Mouse (Mus musculus): ENCODE measurements around the gene Srsf11. TPM values are rescaled to one million over a fixed set of nuclear protein-coding genes. Genes with fewer than 3 reads are reported as not detected.

Gene Srsf11
- polyA plus RNA-seq, 1 experiment from 2014 or later, result 246 TPM

DNA sequence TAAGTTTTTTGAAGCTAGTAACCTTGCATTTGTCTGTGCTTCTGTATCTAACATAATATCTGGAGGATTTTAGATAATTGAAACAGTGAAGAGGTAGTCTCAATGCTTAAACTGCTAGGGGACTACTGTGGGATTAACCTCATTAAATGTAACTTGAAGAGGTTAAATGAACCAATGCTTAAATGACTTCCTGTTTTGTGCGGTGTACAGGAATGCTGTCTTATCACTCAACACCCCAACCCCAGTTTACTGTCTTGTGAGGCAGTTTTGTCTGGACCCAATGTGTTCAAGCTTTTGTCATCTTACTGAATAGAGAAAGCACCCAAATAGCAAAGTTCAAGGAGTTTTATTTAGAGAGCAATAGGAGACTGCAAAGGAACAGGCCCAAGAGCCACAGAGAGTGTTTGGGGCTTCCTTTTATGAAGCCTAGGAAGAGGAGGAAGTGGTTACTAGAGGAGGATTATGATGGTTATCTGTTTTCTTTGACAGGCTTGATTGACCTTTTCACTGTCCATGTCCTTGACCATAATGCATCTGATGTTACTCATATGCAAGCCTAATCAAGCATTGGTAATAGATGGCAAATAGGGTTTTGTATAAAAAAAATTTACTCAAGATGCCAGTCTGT, 37.6 kb downstream of the Srsf11 start:
- H3K27me3 ChIP-seq (ENCODE audit: control insufficient read depth, insufficient read depth, low read length), result no peaks in the 10 kb centered on the region
- no peaks in the 10 kb centered on the region for H3K9me3 ChIP-seq (ENCODE audit: control insufficient read depth, low read length)
- no peak overlapping the region for H3K4me2 ChIP-seq (replicated peaks)
- DNase-seq (ENCODE audit: low spot score) (no peak), ATAC-seq (ENCODE audit: low FRiP score) (no peak)
- H3K4me1 ChIP-seq (replicated peaks; ENCODE audit: control insufficient read depth, insufficient read depth, low read length), result no peaks in the 10 kb centered on the region
- H3K9ac ChIP-seq, result no peak overlapping the region
- 72% methylated on average over 1 of the region's 1 CpGs for WGBS
- H3K4me3 ChIP-seq (replicated peaks; ENCODE audit: low read length), result no peak overlapping the region
- H3K36me3 ChIP-seq (replicated peaks; ENCODE audit: control insufficient read depth, insufficient read depth), result peaks cover 43% of the 10 kb centered on the region
- H3K27ac ChIP-seq, result no peak overlapping the region

- no peak overlapping the region for H3K4me3 ChIP-seq (replicated peaks; ENCODE audit: low read length)
- no peaks in the 10 kb centered on the region for H3K4me1 ChIP-seq (replicated peaks; ENCODE audit: control insufficient read depth, insufficient read depth, low read length)
- WGBS, result 92% methylated on average over 2 of the region's 2 CpGs
- no peak overlapping the region for H3K27ac ChIP-seq
- peaks cover 24% of the 10 kb centered on the region for H3K36me3 ChIP-seq (replicated peaks; ENCODE audit: control insufficient read depth, insufficient read depth)
- H3K4me2 ChIP-seq (replicated peaks), result no peak overlapping the region
- H3K9ac ChIP-seq, result no peak overlapping the region
- H3K9me3 ChIP-seq (ENCODE audit: control insufficient read depth, low read length), result no peaks in the 10 kb centered on the region
- no peak for DNase-seq (ENCODE audit: low spot score)
- no peaks in the 10 kb centered on the region for H3K27me3 ChIP-seq (ENCODE audit: control insufficient read depth, insufficient read depth, low read length)
- no peak for ATAC-seq (ENCODE audit: low FRiP score)
Observed at GRCm38 (mm10) chr3:157995726-157996125, 40.7 kb downstream of the Srsf11 start.

GRCm38 (mm10) chr3:157993322-157993721, 43.1 kb downstream of the Srsf11 start:
- DNase-seq (ENCODE audit: low spot score), result no peak
- ATAC-seq (ENCODE audit: low FRiP score), result no peak

DNA sequence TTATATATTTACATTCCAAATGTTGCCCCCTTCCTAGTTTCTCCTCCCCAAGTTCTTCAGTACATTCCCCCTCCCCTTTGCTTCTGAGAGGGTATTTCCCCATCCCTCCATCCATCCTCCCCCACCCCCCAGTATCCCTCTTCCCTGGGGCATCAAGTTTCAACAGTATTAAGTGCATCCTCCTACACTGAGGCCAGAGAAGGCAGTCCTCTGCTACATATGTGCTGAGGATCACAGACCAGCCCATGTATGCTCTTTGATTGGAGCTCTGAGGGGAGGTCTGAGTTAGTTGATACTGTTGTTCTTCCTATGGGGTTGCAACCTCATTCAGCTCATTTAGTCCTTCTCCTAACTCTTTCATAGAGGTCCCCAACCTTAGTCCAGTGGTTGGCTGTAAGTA, 56.8 kb downstream of the Srsf11 start:
- Histone ChIP-seq H3K9ac (no peak overlapping the region), H3K27ac (no peak overlapping the region), H3K4me3 (replicated peaks; ENCODE audit: low read length) (no peak overlapping the region), H3K9me3 (ENCODE audit: control insufficient read depth, low read length) (no peaks in the 10 kb centered on the region), H3K27me3 (ENCODE audit: control insufficient read depth, insufficient read depth, low read length) (no peaks in the 10 kb centered on the region), H3K4me1 (replicated peaks; ENCODE audit: control insufficient read depth, insufficient read depth, low read length) (no peaks in the 10 kb centered on the region), H3K36me3 (replicated peaks; ENCODE audit: control insufficient read depth, insufficient read depth) (no peaks in the 10 kb centered on the region), H3K4me2 (replicated peaks) (no peak overlapping the region)
- no peak for ATAC-seq (ENCODE audit: low FRiP score)
- no peak for DNase-seq (ENCODE audit: low spot score)

More at GRCm38 (mm10) chr3:157993322-157993721, 43.1 kb downstream of the Srsf11 start:
- Histone ChIP-seq H3K9ac (no peak overlapping the region), H3K4me3 (replicated peaks; ENCODE audit: low read length) (no peak overlapping the region), H3K36me3 (replicated peaks; ENCODE audit: control insufficient read depth, insufficient read depth) (peaks cover 37% of the 10 kb centered on the region), H3K4me1 (replicated peaks; ENCODE audit: control insufficient read depth, insufficient read depth, low read length) (no peaks in the 10 kb centered on the region), H3K9me3 (ENCODE audit: control insufficient read depth, low read length) (no peaks in the 10 kb centered on the region), H3K4me2 (replicated peaks) (no peak overlapping the region), H3K27me3 (ENCODE audit: control insufficient read depth, insufficient read depth, low read length) (no peaks in the 10 kb centered on the region), H3K27ac (no peak overlapping the region)

GRCm38 (mm10) chr3:157973236-157973635, 63.2 kb downstream of the Srsf11 start:
- ATAC-seq (ENCODE audit: low FRiP score) (no peak), DNase-seq (ENCODE audit: low spot score) (no peak)
- Histone ChIP-seq H3K4me2 (replicated peaks) (no peak overlapping the region), H3K9ac (no peak overlapping the region), H3K4me1 (replicated peaks; ENCODE audit: control insufficient read depth, insufficient read depth, low read length) (no peaks in the 10 kb centered on the region), H3K4me3 (replicated peaks; ENCODE audit: low read length) (no peak overlapping the region), H3K27me3 (ENCODE audit: control insufficient read depth, insufficient read depth, low read length) (no peaks in the 10 kb centered on the region), H3K27ac (no peak overlapping the region), H3K36me3 (replicated peaks; ENCODE audit: control insufficient read depth, insufficient read depth) (no peaks in the 10 kb centered on the region), H3K9me3 (ENCODE audit: control insufficient read depth, low read length) (no peaks in the 10 kb centered on the region)
- 96% methylated on average over 2 of the region's 2 CpGs for WGBS

DNA sequence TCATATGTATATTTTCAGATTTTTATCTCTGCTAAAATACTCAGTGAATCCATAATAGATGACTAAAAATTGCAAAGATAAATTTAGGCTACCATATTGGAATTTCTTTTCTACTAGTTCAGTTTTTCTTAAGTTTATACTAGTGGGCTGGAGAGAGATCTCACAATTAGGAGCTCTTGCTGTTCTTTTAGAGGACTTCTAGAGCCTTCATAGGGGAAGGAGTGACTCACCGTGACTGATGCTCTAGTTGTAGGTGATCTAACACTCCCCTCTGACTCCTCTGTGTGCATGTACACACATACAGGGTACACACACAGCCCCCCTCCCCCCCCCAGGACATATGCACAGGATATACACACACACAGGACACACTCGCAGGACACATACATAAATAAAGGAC, 65.3 kb downstream of the Srsf11 start:
- H3K27me3 ChIP-seq (ENCODE audit: control insufficient read depth, insufficient read depth, low read length), result no peaks in the 10 kb centered on the region
- no peak for ATAC-seq (ENCODE audit: low FRiP score)
- H3K36me3 ChIP-seq (replicated peaks; ENCODE audit: control insufficient read depth, insufficient read depth), result no peaks in the 10 kb centered on the region
- no peak overlapping the region for H3K4me3 ChIP-seq (replicated peaks; ENCODE audit: low read length)
- H3K27ac ChIP-seq, result no peak overlapping the region
- H3K9me3 ChIP-seq (ENCODE audit: control insufficient read depth, low read length), result no peaks in the 10 kb centered on the region
- 96% methylated on average over 2 of the region's 2 CpGs for WGBS
- no peak overlapping the region for H3K4me2 ChIP-seq (replicated peaks)
- H3K9ac ChIP-seq, result no peak overlapping the region
- no peak for DNase-seq (ENCODE audit: low spot score)
- no peaks in the 10 kb centered on the region for H3K4me1 ChIP-seq (replicated peaks; ENCODE audit: control insufficient read depth, insufficient read depth, low read length)

Other genes with a start within 250 kb of the Srsf11 start
- 2.3 and 2.6 TPM in 2 replicates for gene Cth, start 111.6 kb downstream of the Srsf11 start, polyA plus RNA-seq (2014; fragmentation: Nextera tagmentation; extraction: Ambion mirVana)
- 32.7 and 36.0 TPM in 2 replicates for gene Ankrd13c, start 89.4 kb downstream of the Srsf11 start, polyA plus RNA-seq (2014; fragmentation: Nextera tagmentation; extraction: Ambion mirVana)
- gene Lrrc40, start within 50 bp of the Srsf11 start, polyA plus RNA-seq (2014; fragmentation: Nextera tagmentation; extraction: Ambion mirVana), result 51.9 and 55.8 TPM in 2 replicates

Measured in hindbrain, embryonic 14.5 days (tissue).